Mouse (Mus musculus) liver, embryonic 14.5 days (tissue): ENCODE data around the gene Dnajb14.

Source experiments
- CTCF ChIP-seq: IDR thresholded peaks from 2 replicates; pipeline ENCODE4 v1.5.1; 2016; ENCODE audit warnings: antibody characterized with exemption, low read depth, control low read depth
- EP300 ChIP-seq: IDR thresholded peaks from 2 replicates; pipeline ENCODE4 v1.6.1; 2016; ENCODE audit warnings: antibody characterized with exemption, low read depth

DNA sequence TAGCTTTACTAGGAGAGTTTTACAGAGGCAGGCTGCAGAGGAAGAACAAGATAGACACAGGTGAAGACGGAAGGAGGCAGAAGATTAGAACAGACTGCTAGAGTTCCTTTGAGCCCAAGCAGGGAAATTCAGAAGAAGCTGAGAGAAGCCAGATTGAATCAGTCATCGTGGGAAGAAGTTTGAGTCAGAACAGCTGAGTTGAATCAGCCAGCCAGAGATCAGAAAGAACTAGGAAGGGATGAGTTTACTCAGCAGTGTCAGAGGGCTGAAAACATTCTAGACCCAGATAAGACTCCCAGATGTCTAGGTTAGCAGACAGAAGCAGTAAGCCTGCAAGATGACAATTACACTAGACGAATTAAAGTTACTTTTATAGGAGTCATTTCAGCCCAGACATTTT, 66.5 kb downstream of the Dnajb14 start:
- no peak for TF ChIP-seq CTCF
- no peak for TF ChIP-seq EP300
